Mouse (Mus musculus): ENCODE measurements around the gene Ank2.

Gene Ank2

DNA sequence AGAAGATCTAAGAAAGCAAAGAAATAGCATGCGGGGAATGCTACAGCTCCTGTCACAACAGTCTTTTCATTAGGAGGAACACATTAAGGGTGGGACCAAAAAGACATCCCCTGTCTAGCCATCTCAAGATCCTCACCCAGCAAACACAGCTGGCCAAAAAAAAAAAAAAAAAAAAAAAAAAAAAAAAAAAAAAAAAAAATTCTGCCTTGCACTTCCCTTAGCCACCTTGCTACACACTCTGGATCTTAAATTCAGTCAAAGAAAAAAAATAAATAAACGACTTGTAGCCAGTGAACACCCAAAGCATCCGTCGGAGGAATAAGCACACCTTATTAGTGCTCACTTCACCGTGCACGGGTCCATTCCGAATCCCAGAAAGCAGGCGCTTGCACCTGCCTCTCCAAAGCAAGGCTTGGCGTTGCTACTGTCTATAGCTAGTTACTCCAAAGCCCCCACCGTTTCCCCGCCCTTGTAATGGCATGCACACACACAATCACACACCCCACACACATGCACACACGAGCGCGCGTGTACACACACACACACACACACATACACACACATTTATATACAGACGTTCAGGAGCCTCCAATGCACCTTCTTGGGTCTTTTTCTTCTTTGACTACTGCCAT, 273.9 kb downstream of the Ank2 start:
- DNase-seq = no peak

- no peak for DNase-seq
These were observed 274.6 kb downstream of the Ank2 start for GRCm38 (mm10) chr3:127224315-127225166.

GRCm38 (mm10) chr3:127222086-127222485, 277.1 kb downstream of the Ank2 start:
- DNase-seq = no peak

- DNase-seq = no peak
These were observed 278.3 kb downstream of the Ank2 start for GRCm38 (mm10) chr3:127220859-127221258.

- no peak for DNase-seq
These were observed 285.6 kb downstream of the Ank2 start for GRCm38 (mm10) chr3:127213534-127213933.

- no peak for DNase-seq
These were observed 288.0 kb downstream of the Ank2 start for GRCm38 (mm10) chr3:127211119-127211518.

DNA sequence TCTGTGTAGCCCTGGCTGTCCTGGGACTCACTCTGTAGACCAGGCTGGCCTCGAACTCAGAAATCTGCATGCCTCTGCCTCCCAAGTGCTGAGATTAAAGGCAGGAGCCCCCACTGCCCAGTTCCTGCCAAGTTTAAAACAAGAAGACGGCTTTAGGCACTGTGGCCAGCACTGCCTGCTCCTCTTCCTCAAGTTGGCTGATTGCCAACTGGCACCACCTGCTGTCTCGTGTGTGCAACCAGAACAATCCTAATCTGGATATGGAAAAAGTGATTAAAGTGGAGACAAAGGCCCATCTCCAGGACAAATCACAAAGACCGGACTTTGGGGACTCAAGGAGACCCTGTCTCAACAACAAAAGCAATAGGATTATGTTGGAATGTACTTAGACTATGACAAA, 288.6 kb downstream of the Ank2 start:
- DNase-seq = peak in 1 of 2 experiments; percentile 5

GRCm38 (mm10) chr3:127208871-127209270, 290.3 kb downstream of the Ank2 start:
- DNase-seq = no peak

- DNase-seq = no peak
These were observed 293.2 kb downstream of the Ank2 start for GRCm38 (mm10) chr3:127205883-127206434.

GRCm38 (mm10) chr3:127202484-127203115, 296.6 kb downstream of the Ank2 start:
- DNase-seq = no peak

- no peak for DNase-seq
These were observed 298.4 kb downstream of the Ank2 start for GRCm38 (mm10) chr3:127200789-127201188.

DNA sequence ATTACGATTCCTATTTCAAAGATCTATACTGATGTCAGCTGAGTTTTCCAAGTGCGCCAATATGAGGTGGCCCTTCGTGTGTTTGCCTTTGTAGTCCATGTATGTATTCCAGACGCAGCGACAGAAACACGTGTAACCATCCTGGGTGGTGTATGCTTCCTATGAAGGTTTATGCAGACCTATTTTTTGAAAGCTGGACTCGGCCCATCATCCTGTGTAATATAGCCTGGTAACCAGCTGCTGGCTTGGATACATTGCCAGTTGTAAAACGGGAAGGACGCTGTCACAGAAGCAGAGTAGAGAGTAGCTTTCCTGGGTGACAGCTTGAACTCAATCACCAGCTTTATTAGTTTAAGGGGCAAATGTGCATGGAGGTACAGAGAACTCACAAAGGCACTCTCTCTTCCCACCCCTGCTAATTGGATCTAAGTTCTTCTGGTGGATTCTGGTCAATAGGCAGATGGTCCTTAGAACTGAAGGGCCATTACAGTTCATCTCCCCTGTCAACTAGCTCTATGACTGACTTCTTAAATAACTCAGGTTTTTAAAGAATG, 300.0 kb downstream of the Ank2 start:
- no peak for DNase-seq

GRCm38 (mm10) chr3:127198656-127199055, 300.5 kb downstream of the Ank2 start:
- no peak for DNase-seq

DNA sequence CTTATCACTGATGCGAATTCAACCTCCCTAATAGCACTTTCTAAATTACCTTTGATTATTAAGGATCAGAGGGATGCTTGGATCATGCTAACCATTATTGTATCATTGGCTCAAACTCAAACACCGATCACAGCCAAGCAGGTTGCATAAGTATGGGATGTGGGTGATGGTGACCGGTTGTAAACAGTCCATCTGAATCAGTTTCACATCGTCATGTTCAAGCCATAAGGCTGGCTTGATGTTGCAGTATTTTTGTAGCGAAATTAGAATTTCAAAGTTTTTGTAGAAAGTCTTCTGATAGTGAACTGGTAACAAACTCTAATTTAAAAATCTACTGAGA, 310.4 kb downstream of the Ank2 start:
- no peak for DNase-seq

DNA sequence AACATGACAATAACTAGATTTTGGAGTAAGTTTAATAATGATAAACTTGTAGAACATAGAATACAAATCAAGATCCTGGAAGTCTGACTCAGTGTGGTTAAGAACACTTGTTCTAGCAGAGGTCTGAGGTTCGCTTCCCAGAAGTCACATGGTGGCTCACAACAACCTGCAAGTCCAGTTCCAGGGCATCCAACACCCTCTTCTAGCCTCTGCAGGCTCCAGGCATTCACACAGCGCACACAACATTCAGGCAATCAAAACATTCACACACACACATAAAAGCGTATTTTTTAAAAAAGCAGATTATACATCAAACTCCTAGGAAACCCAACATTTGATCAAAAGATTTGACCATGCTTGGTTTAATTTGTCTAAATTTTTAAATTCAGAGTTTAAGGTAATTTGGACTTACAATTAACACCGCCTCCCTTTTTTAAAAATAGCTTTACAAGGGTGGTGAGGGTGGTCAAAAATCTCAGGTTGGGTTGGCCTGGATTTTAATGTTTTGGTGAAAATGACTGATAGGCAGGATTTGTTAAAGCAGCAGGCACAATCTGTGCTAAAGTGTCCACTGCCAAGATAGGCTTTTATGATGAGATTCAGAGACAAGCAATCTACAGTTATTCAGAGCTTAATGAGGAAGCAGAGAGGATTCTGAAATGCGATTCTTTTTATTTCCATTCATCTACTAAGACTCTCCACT, 310.9 kb downstream of the Ank2 start:
- no peak for DNase-seq

GRCm38 (mm10) chr3:127187081-127187480, 312.1 kb downstream of the Ank2 start:
- DNase-seq = no peak

- no peak for DNase-seq
These were observed 312.9 kb downstream of the Ank2 start for GRCm38 (mm10) chr3:127186239-127186638.

- DNase-seq = peak in 1 of 2 experiments; percentile 16
These were observed 315.0 kb downstream of the Ank2 start for GRCm38 (mm10) chr3:127183998-127184753.

DNA sequence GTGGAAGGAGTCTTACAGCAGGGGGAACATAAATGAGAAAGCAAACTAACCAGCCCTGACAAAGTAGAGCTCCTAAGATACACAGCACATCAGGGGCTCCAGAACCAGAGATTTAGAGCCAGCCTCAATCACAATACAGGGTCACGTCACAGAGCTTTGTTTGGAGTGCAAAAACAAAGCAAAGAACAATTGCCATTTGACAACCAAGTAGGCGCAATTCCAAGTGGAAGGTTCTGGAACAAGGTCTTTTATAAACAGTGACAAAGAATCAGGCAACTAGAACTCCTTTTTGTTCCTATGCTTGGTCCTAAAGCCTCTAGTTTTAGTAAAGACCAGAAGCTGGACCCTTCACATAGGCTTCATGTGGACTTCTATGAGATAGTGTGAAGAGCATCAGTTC, 326.5 kb downstream of the Ank2 start:
- no peak for DNase-seq

- no peak for DNase-seq
These were observed 328.9 kb downstream of the Ank2 start for GRCm38 (mm10) chr3:127170246-127170645.

DNA sequence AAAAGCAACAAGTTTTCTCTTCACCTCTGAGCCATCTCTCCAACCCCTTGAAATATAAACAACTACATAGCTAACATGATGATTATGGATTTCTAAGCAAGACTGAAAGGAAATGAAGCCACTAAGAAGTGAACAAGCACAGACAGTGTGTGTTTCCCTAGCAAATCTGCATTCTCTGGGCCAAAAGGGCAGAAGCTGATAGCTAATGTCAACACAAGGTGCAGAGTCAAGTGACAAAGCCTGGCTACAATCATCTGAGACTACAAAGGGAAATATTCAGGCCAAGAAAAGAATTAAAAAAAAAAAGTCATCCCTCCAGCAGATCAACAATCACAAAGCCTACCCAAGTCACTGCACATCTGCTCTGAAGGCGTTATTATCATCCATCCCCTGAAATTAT, 330.0 kb downstream of the Ank2 start:
- no peak for DNase-seq

GRCm38 (mm10) chr3:127163749-127164148, 335.4 kb downstream of the Ank2 start:
- no peak for DNase-seq
